Mouse (Mus musculus) small intestine, adult 2 months (tissue): Measurements from ENCODE around the gene Fam229a.

Experiments used
- CTCF ChIP-seq: fragments of 200-500 bp; IDR thresholded peaks from 2 replicates; pipeline ENCODE4 v1.5.1; 2012; ENCODE audit warnings: low read depth, mild to moderate bottlenecking, control low read depth, inconsistent platforms, low read length, moderate library complexity, mixed read lengths; ENCODE audit not compliant: insufficient replicate concordance, insufficient read length; ENCODE audit errors: extremely low read depth
- POLR2A ChIP-seq: fragments of 200-500 bp; IDR thresholded peaks from 2 replicates; pipeline ENCODE4 v1.6.1; 2012; ENCODE audit warnings: low read depth, mild to moderate bottlenecking, control low read depth, inconsistent platforms, low read length, moderate library complexity

- no peak for TF ChIP-seq CTCF
- TF ChIP-seq POLR2A: no peak
These were observed 20.6 kb downstream of the Fam229a start for GRCm38 (mm10) chr4:129511413-129512096.
